Mouse (Mus musculus) embryonic facial prominence, embryonic 12.5 days (tissue): ENCODE data around the gene Btbd6. TPM values are rescaled to one million over a fixed set of nuclear protein-coding genes. Genes with fewer than 3 reads are reported as not detected.

Experiments used
- ATAC-seq: fragments of 200-750 bp; cut with Nextera tagmentation; 2 replicates; pipeline ENCODE4 v1.8.0; 2017; ENCODE audit not compliant: insufficient number of reproducible peaks, insufficient read depth, low FRiP score, low TSS enrichment
- H3K27ac ChIP-seq: fragments of 300-500 bp; sonication (generic); 2 replicates; pipeline ENCODE4 v1.5.1; 2016; ENCODE audit warnings: mild to moderate bottlenecking
- H3K27me3 ChIP-seq: fragments of 300-500 bp; sonication (generic); 2 replicates; pipeline ENCODE4 v1.6.1; 2016; ENCODE audit warnings: mild to moderate bottlenecking, moderate library complexity
- H3K36me3 ChIP-seq: fragments of 300-500 bp; sonication (generic); 2 replicates; pipeline ENCODE4 v1.6.1; 2016; ENCODE audit warnings: mild to moderate bottlenecking
- H3K4me1 ChIP-seq: fragments of 300-500 bp; sonication (generic); 2 replicates; pipeline ENCODE4 v1.6.1; 2016
- H3K4me2 ChIP-seq: fragments of 300-500 bp; sonication (generic); replicated peaks from 2 replicates; pipeline ENCODE4 v1.6.1; 2016; ENCODE audit warnings: mild to moderate bottlenecking, moderate library complexity
- H3K4me3 ChIP-seq: fragments of 300-500 bp; sonication (generic); 2 replicates; pipeline ENCODE4 v1.5.1; 2016; ENCODE audit warnings: mild to moderate bottlenecking
- H3K9ac ChIP-seq: fragments of 300-500 bp; sonication (generic); 2 replicates; pipeline ENCODE4 v1.6.1; 2016; ENCODE audit warnings: mild to moderate bottlenecking, moderate library complexity
- H3K9me3 ChIP-seq: fragments of 300-500 bp; sonication (generic); 2 replicates; pipeline ENCODE4 v1.6.1; 2016; ENCODE audit warnings: mild to moderate bottlenecking, moderate library complexity
- WGBS: fragments of 180-500 bp; shearing (Covaris S2); methylation state at CpG from one replicate; pipeline ENCODE4 v1.1.7; 2016; 5-methylcytosine and 5-hydroxymethylcytosine counted together
- polyA plus RNA-seq: library from polyadenylated mRNA; unstranded; fragments of >200 nt; fragmentation: Nextera tagmentation; extraction: Ambion mirVana; gene quantifications from 2 replicates; pipeline ENCODE4 v1.2.1, GENCODE M21; 2016

Gene Btbd6
- polyA plus RNA-seq, 1 experiment from 2014 or later = 27.4 TPM

DNA sequence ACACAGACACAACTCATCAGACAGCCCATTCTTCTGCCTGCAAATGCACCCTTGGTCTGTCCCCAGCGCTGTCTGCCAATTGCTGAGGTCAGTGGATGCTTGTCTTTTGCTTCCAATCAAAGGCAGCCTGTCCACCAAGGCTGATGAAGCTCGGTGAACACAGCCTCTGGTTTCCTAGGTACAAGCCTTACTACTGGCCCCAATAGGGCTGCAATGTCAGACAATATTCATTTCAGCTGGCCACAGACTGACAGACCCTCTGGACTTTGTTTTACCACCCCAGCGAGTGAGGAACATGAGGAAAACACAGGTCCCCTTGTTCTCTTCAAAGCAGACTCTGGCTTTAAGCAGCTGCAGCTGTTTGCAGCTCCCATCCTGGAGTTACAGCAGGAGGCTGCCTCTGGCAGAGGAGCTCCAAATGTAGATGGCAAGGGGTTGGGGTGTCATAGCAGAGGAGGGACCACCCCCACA is 36.8 kb downstream of the Btbd6 start:
- 33% methylated on average over 3 of the region's 3 CpGs for WGBS
- Histone ChIP-seq H3K4me1 (peaks cover 28% of the 10 kb centered on the region), H3K4me3 (no peak overlapping the region)

DNA sequence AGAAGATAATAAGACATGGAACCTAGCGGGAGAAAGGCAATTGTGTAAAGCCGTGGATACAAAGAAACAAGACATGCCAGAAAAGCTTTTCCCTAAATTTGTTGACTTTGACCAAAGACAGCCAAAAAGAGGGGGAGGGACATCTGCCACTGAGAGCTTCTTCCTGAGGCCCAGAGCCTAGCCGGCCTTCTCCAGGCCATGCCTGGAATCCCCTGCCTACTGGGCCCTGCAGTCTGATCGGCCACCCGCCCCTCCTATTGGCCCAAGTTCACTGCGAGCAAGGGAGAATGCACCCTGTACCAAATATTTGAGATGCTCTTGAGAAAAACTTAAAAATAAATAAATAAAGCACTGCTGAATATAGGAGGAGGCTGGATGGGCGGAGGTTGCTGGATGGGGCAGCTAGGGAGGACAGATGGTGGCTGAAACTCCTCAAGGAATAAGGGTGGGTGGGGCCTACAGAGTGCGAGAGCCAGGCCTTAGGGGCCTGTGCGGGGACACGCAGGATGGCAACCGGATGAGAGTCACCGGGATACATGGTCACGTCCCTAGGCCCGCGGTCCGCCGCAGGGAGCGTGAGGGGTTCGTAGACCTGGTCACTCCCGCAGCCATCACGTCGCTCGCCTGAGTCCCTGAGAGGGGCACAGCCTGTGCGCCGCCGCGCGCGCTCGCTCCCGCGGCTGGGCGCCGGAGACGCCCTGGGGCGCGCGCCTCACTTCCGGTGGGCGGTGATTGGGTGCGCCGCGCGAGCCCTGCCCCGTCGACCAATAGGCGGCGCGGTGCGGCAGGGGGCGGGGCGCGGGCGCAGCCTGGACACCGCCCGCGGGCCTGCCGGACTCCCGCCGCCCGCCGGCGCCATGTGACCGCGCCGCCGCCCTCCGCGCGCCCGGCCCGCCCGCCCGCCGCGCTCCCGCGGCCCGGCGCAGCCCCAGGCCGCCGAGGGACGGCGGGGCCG is 37.6 kb downstream of the Btbd6 start, which contains the start of gene Pacs2:
TSS of gene Pacs2 (plus strand) at position 905 of the 955 bp plus-strand sequence.
- WGBS = 3% methylated on average over 57 of the region's 85 CpGs
- Histone ChIP-seq H3K4me1 (peaks cover 28% of the 10 kb centered on the region), H3K9ac (peak within 1 kb of the TSS; percentile 91), H3K4me3 (peak within 1 kb of the TSS; percentile 81), H3K27me3 (no peaks in the 10 kb centered on the region), H3K27ac (peak within 1 kb of the TSS; percentile 90), H3K9me3 (no peaks in the 10 kb centered on the region), H3K4me2 (peak within 1 kb of the TSS; percentile 92), H3K36me3 (no peaks in the 10 kb centered on the region)
- peak; percentile 84 for ATAC-seq

More for the DNA sequence above, 36.8 kb downstream of the Btbd6 start:
- Histone ChIP-seq H3K9me3 (no peaks in the 10 kb centered on the region), H3K4me2 (peak overlapping the region; percentile 59), H3K27ac (peak overlapping the region; percentile 90), H3K9ac (no peak overlapping the region), H3K27me3 (no peaks in the 10 kb centered on the region), H3K36me3 (no peaks in the 10 kb centered on the region)
- no peak for ATAC-seq

DNA sequence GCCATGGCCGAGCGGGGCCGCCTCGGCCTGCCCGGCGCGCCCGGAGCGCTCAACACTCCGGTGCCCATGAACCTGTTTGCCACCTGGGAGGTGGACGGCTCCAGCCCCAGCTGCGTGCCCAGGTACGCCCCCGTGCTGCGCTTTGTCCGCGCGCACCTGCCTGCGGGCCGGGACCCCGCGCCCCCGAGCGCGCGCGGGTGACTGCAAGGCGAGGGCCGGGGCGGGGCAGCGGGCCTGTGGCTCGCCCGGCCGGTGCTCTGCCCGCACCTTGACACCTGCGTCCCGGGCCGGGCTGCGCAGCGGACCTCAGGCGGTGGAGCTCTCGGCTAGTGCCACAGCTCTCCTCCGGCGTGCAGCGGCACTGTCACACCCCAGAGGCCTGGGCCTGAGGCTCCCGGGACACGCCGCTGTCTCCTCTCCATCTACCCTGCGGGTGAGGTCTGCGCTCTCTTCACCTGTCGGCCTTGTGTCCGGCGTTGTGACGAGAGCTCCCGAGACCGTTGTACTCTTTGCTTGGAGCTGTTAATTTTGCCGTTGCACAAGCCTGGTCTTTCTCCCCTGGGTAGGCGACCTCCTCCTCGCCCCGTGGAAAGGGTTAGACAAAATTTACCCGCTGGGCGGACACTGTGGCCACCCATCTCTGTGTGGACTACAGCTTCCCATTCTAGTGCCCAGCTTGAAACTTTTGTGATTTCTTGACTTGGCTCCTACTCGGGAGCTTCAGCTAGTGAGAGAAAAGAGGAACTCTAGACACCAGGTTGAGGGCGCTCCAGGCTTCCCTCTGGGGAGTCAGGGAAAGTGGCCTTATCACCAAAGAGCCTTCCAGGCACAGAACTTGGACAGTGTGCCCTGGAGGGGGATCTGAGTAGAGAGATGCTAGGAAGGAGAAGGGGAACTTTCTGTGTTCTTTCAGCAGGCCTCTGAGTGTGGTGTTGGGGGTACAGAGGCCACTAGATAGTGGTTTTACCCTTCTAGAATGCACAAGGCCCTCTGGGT is 38.6 kb downstream of the Btbd6 start:
- no peaks in the 10 kb centered on the region for H3K27me3 ChIP-seq
- 0 out of 2 replicates have a peak, but pooled peaks have one; percentile 31 for ATAC-seq
- peaks cover 28% of the 10 kb centered on the region for H3K4me1 ChIP-seq

DNA sequence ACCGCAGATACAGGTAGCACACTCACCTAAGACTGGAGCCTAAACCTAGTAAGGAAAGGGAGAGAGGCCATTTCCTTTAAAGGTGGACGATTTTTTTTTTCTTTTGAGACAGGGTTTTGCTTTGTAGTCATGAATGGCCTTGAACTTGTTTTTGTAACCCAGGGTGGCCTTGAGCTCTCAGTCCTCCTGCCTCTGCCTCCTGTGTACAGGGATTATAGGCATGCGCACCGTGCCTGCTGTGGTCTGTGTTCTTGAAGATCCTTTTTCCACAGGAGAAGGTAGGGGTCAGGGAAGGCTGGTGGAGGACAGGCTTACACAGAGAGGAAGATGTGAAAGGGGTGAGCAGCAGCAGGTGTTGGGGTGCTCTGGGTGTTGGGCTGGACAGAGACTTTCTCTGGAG is 39.7 kb downstream of the Btbd6 start:
- ATAC-seq = no peak
- H3K4me1 ChIP-seq = peaks cover 28% of the 10 kb centered on the region
- peak overlapping the region; percentile 92 for H3K4me2 ChIP-seq
- no peaks in the 10 kb centered on the region for H3K9me3 ChIP-seq
- peak overlapping the region; percentile 81; the same call in 1 of the 2 replicates for H3K4me3 ChIP-seq
- 0 out of 2 replicates have a peak overlapping the region, but pooled peaks have one; percentile 3 for H3K27ac ChIP-seq
- H3K27me3 ChIP-seq = no peaks in the 10 kb centered on the region
- peaks cover 4% of the 10 kb centered on the region; the same call in 1 of the 2 replicates for H3K36me3 ChIP-seq
- H3K9ac ChIP-seq = peak overlapping the region; percentile 91; the same call in 1 of the 2 replicates
- 77% methylated on average over 4 of the region's 4 CpGs for WGBS

More for the DNA sequence above, 38.6 kb downstream of the Btbd6 start:
- peak overlapping the region; percentile 92 for H3K4me2 ChIP-seq
- under 1% methylated on average over 63 of the region's 64 CpGs for WGBS
- peak overlapping the region; percentile 81 for H3K4me3 ChIP-seq
- H3K27ac ChIP-seq = peak overlapping the region; percentile 52
- H3K9ac ChIP-seq = peak overlapping the region; percentile 91
- no peaks in the 10 kb centered on the region for H3K36me3 ChIP-seq
- H3K9me3 ChIP-seq = no peaks in the 10 kb centered on the region

DNA sequence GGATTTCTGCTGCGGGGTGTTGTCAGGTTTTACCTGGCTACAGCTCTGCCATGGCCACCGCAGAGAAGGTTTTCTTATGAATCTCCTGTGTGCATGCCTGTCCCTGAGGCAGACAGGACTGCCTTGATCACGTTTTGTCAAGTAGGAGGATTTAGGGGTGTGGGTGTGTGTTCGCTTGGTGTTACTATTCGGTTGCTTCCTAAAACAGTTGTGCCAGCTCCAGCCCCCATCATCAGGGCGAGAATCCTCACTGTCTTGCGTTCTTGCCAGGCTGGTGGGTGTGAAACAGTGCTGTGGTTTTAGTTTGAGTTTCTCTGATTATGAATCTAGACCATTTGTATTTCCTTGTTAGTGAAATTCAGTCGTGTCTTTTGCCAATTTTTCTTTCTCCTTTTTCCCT is 40.7 kb downstream of the Btbd6 start:
- no peak overlapping the region for H3K4me3 ChIP-seq
- 73% methylated on average over 8 of the region's 8 CpGs for WGBS
- ATAC-seq = no peak

DNA sequence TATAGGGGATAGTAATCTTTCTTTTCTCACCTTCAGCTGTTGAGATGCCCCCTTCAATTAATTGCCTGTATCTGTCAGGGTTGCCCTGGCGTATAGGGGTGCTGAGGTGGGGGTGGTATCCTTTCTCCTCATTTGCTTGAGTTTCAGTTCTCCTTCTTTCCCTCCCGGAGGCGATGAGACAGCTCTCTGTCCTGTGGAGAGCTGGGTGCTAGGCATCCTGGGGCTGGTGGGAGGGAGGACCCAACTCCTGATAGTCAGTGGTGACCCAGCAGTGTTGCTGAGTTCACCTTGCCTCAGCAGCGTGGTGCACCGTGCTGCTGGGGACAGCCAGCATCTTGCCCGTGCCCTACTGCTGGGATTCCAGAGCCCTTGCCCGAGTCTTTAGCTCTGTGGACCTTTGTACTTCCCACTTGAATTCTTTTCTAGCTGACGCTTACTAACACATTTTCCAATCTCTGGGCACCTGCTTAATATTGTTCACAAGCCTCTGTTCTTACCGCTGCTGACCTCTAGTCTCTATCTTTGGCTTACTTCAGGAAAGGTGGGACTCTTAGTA is 41.2 kb downstream of the Btbd6 start:
- Histone ChIP-seq H3K9ac (no peak overlapping the region), H3K4me2 (no peak overlapping the region), H3K9me3 (no peaks in the 10 kb centered on the region), H3K4me3 (no peak overlapping the region), H3K4me1 (peaks cover 28% of the 10 kb centered on the region), H3K27ac (no peak overlapping the region), H3K36me3 (peaks cover 7% of the 10 kb centered on the region; the same call in 1 of the 2 replicates), H3K27me3 (no peaks in the 10 kb centered on the region)
- 75% methylated on average over 9 of the region's 9 CpGs for WGBS
- ATAC-seq = no peak

More for the DNA sequence above, 40.7 kb downstream of the Btbd6 start:
- H3K9me3 ChIP-seq = no peaks in the 10 kb centered on the region
- no peaks in the 10 kb centered on the region for H3K27me3 ChIP-seq
- 0 out of 2 replicates have a peak overlapping the region, but pooled peaks have one; percentile 1 for H3K4me2 ChIP-seq
- H3K27ac ChIP-seq = no peak overlapping the region
- H3K4me1 ChIP-seq = peaks cover 28% of the 10 kb centered on the region
- H3K36me3 ChIP-seq = peaks cover 7% of the 10 kb centered on the region; the same call in 1 of the 2 replicates
- no peak overlapping the region for H3K9ac ChIP-seq

DNA sequence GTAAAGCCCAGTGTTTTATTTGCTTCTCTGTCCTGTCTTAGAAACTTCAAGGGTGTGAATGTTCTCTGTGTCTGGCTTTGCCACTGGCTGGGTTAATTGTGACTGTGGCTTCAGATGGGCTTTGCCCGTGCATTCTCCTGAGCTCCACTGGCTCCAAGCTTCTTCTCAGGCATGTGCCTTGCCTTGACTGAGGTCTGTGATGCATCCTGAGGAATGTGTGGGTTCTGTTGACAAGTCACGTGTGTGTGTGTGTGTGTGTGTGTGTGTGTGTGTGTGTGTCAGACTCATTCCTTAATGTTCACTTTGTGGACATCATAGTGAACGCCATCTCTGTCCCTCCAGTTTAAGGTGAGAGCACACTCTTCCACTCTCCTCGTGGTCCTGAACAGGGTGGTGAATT is 42.5 kb downstream of the Btbd6 start:
- ATAC-seq = no peak
- no peaks in the 10 kb centered on the region for H3K9me3 ChIP-seq
- H3K9ac ChIP-seq = no peak overlapping the region
- no peak overlapping the region for H3K27ac ChIP-seq
- H3K4me1 ChIP-seq = peaks cover 16% of the 10 kb centered on the region
- no peak overlapping the region for H3K4me3 ChIP-seq
- no peak overlapping the region for H3K4me2 ChIP-seq
- WGBS = 90% methylated on average over 4 of the region's 4 CpGs
- no peaks in the 10 kb centered on the region for H3K27me3 ChIP-seq
- peaks cover 7% of the 10 kb centered on the region; the same call in 1 of the 2 replicates for H3K36me3 ChIP-seq

DNA sequence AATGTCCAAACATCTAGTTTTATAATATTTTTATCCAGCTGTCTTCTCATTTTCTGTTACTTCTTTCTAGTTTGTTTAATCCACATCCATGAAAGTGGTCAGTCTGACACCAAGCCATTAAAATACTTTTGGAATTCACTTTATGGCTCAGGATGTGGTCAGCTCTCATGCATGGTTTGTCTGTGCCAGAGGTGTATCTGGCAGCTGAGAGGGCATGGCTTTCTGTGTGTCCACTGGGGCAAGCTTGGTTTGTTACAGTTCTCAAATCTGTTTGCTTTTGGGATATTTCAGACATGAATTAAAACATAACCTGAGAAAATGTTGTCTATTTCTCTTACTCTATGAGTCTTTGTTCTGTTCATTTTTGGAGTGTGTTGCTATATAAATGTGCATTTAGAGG is 45.2 kb downstream of the Btbd6 start:
- H3K9me3 ChIP-seq = no peaks in the 10 kb centered on the region
- H3K4me2 ChIP-seq = no peak overlapping the region
- ATAC-seq = no peak
- H3K36me3 ChIP-seq = peaks cover 18% of the 10 kb centered on the region
- H3K9ac ChIP-seq = no peak overlapping the region
- no peak overlapping the region for H3K4me3 ChIP-seq
- H3K27ac ChIP-seq = no peak overlapping the region
- H3K27me3 ChIP-seq = no peaks in the 10 kb centered on the region
- H3K4me1 ChIP-seq = no peaks in the 10 kb centered on the region; the same call in 1 of the 2 replicates

DNA sequence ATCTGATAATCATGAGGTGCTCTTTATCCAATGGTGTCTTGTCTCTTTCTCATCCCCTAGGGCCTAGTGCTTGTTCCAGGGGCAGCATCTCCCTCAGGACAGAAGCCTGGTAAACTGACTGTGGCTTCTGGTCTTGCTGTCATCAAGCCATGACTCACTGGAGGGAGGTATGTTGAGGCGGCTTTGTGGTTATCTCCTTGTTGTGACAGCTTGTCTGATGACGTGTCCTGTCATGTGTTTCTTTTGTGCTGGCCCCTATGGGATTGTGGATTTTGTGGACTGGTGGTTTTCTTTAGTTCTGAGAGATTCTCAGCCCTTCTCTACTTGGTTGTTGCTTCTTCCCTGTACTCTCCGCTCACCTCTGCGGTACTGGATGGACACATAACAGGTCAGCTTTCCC is 46.8 kb downstream of the Btbd6 start:
- no peak for ATAC-seq
- no peak overlapping the region for H3K9ac ChIP-seq
- WGBS = 80% methylated on average over 4 of the region's 4 CpGs
- peaks cover 21% of the 10 kb centered on the region for H3K36me3 ChIP-seq
- H3K4me1 ChIP-seq = no peaks in the 10 kb centered on the region
- H3K27me3 ChIP-seq = no peaks in the 10 kb centered on the region
- H3K4me3 ChIP-seq = no peak overlapping the region
- no peak overlapping the region for H3K27ac ChIP-seq
- no peak overlapping the region for H3K4me2 ChIP-seq
- no peaks in the 10 kb centered on the region for H3K9me3 ChIP-seq

DNA sequence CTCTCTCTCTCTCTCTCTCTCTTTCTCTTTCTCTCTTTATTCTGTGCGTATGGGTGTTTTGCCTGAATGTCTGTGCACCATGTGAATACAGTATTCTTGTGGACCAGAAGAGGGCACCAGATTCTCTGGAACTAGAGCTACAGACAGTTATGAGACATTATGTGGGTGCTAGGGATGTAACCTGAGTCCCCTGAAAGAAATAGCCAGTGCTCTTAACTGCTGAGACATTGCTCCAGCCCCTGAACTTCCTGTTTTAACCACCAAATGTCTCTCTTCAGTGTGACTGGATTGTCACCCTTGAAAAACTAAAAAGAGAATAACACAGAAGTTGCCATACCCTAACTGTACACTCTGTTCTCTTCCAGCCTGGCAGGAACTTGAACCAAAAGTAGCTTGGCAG is 50.3 kb downstream of the Btbd6 start:
- no peak overlapping the region for H3K9ac ChIP-seq
- no peaks in the 10 kb centered on the region for H3K9me3 ChIP-seq
- no peak overlapping the region for H3K27ac ChIP-seq
- H3K4me1 ChIP-seq = no peaks in the 10 kb centered on the region
- H3K27me3 ChIP-seq = no peaks in the 10 kb centered on the region
- H3K4me3 ChIP-seq = no peak overlapping the region
- no peak for ATAC-seq
- H3K36me3 ChIP-seq = peaks cover 14% of the 10 kb centered on the region
- no peak overlapping the region for H3K4me2 ChIP-seq
- WGBS = 96% methylated on average over 1 of the region's 1 CpGs

DNA sequence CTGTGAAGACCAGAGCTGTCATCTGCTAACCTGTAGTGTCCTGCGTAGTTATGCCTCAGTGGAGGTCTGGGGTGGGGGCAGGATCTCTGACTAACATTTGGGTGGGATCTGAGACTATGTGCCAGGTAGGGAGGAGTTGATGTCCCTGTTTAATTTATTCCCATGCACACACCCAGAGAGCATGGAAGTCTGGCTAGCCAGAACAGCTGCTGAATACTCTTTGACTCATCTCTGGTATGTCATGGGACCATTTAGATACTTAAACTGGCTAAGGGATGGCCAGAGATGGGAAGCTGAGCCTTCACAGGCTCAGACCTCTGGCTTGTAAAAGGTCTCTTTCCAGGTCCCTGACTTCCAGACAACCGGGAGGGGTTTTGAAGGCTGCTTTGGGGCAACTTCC is 51.2 kb downstream of the Btbd6 start:
- 81% methylated on average over 2 of the region's 2 CpGs for WGBS
- no peak overlapping the region for H3K4me3 ChIP-seq
- no peak overlapping the region for H3K27ac ChIP-seq
- no peak for ATAC-seq
- no peaks in the 10 kb centered on the region for H3K27me3 ChIP-seq
- 0 out of 2 replicates have a peak, but pooled peaks cover under 1% of the 10 kb centered on the region for H3K4me1 ChIP-seq
- peaks cover 14% of the 10 kb centered on the region for H3K36me3 ChIP-seq
- no peaks in the 10 kb centered on the region for H3K9me3 ChIP-seq
- no peak overlapping the region for H3K9ac ChIP-seq
- no peak overlapping the region for H3K4me2 ChIP-seq
